Mouse (Mus musculus): ENCODE measurements around the gene Mtmr11. TPM values are rescaled to one million over a fixed set of nuclear protein-coding genes. Genes with fewer than 3 reads are reported as not detected.
A peak's percentile ranks its signal among the peaks of the same experiment; 100 is the strongest.

The Mtmr11 gene
- polyA plus RNA-seq, 1 experiment from 2014 or later: 10.5 TPM

DNA sequence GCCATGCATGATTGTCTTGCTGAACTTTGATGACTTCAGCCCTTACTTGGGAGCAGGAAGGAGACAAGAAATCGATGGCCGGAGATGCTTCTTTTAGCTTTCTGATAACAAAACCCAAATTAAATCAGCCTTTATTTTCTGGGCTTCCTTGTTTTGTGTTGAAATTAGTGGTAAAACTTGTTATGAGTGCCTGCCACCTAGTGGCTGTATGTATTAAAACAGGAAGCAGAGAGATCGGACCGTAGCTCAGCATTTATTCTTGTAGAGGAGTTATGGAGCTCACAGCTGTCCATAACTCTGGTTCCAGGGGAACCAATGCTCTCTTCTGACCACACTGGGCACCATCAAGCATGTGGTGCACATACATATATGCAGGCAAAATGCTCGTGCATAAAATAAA is 13.9 kb upstream of the Mtmr11 start:
- WGBS: 30% methylated on average over 5 of the region's 5 CpGs
- Histone ChIP-seq H3K27me3 (ENCODE audit: control insufficient read depth, insufficient read depth, low read length) (no peaks in the 10 kb centered on the region), H3K9me3 (ENCODE audit: control insufficient read depth, low read length) (no peaks in the 10 kb centered on the region), H3K36me3 (ENCODE audit: control insufficient read depth, insufficient read depth, low read length) (no peaks in the 10 kb centered on the region; the same call in 1 of the 2 replicates), H3K27ac (ENCODE audit: low read depth, low read length) (no peak overlapping the region), H3K9ac (ENCODE audit: low read length) (no peak overlapping the region), H3K4me1 (ENCODE audit: control insufficient read depth, insufficient read depth, low read length) (no peaks in the 10 kb centered on the region), H3K4me3 (ENCODE audit: low read depth, low read length) (no peak overlapping the region), H3K4me2 (no peak overlapping the region)
- DNase-seq (ENCODE audit: low spot score, missing footprints) (peak; percentile 91), ATAC-seq (ENCODE audit: low FRiP score) (no peak)

DNA sequence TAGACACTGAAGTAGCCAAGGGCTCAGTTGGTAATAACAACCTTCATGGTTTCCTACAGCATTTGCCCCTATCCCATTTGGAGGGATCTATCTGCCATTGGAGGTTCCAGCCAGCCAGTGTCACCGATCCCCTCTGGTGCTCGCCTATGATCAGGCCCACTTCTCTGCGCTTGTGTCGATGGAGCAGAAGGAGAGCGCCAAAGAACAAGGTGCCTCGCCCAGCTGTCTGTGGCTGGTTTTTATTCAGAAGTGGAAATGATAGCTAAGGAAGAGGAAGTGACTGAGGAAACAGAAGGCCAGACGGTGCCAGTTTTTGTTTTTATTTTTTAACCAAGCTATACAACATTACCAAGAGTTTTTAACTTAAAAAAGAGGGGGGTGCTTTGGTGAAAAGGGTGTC is 10.0 kb upstream of the Mtmr11 start:
- H3K36me3 ChIP-seq (ENCODE audit: control insufficient read depth, insufficient read depth, low read length): peaks cover 11% of the 10 kb centered on the region; the same call in 1 of the 2 replicates
- no peak overlapping the region for H3K27ac ChIP-seq (ENCODE audit: low read depth, low read length)
- H3K4me2 ChIP-seq: no peak overlapping the region
- no peak overlapping the region for H3K4me3 ChIP-seq (ENCODE audit: low read depth, low read length)
- ATAC-seq (ENCODE audit: low FRiP score): no peak
- no peak for DNase-seq (ENCODE audit: low spot score, missing footprints)
- H3K9ac ChIP-seq (ENCODE audit: low read length): no peak overlapping the region
- H3K4me1 ChIP-seq (ENCODE audit: control insufficient read depth, insufficient read depth, low read length): no peaks in the 10 kb centered on the region
- WGBS: 91% methylated on average over 7 of the region's 7 CpGs
- H3K27me3 ChIP-seq (ENCODE audit: control insufficient read depth, insufficient read depth, low read length): no peaks in the 10 kb centered on the region
- H3K9me3 ChIP-seq (ENCODE audit: control insufficient read depth, low read length): no peaks in the 10 kb centered on the region

DNA sequence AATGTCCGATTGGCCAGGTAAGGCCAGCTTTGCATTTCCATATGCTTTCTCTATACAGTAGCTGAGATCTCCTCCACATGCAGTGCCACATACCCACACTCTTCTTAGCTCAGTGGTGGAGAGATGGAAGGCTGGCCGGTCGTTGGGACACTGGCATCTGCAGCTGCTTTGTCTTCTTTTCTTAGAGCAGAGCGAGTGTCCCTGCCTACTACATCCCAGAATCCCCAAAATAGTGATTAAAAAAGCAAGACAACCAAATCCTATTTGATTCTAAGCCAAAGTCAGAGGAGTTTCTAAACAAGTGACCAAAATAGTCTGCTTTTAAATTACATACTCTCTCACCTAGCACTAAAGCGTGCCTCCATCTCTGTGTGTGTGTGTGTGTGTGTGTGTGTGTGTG is 9.2 kb upstream of the Mtmr11 start:
- ATAC-seq (ENCODE audit: low FRiP score) (no peak), DNase-seq (ENCODE audit: low spot score, missing footprints) (no peak)
- Histone ChIP-seq H3K9me3 (ENCODE audit: control insufficient read depth, low read length) (no peaks in the 10 kb centered on the region), H3K27me3 (ENCODE audit: control insufficient read depth, insufficient read depth, low read length) (no peaks in the 10 kb centered on the region), H3K9ac (ENCODE audit: low read length) (no peak overlapping the region), H3K4me1 (ENCODE audit: control insufficient read depth, insufficient read depth, low read length) (no peaks in the 10 kb centered on the region), H3K4me2 (no peak overlapping the region), H3K4me3 (ENCODE audit: low read depth, low read length) (no peak overlapping the region), H3K27ac (ENCODE audit: low read depth, low read length) (no peak overlapping the region), H3K36me3 (ENCODE audit: control insufficient read depth, insufficient read depth, low read length) (peaks cover 11% of the 10 kb centered on the region; the same call in 1 of the 2 replicates)
- 92% methylated on average over 5 of the region's 5 CpGs for WGBS

DNA sequence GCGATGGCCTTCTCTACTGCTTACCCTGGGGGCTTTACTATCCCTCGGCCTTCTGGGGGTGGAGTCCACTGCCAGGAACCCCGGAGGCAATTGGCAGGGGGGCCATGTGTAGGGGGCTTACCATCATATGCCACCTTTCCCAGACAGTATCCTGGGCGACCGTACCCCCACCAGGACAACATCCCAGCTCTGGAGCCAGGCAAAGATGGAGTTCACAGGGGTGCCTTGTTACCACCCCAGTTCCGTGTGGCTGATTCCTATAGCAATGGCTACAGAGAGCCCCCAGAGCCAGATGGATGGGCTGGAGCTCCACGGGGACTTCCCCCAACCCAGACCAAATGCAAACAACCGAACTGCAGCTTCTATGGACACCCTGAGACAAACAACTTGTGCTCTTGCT is 6.3 kb upstream of the Mtmr11 start:
- DNase-seq (ENCODE audit: low spot score, missing footprints): no peak
- no peak overlapping the region for H3K27ac ChIP-seq (ENCODE audit: low read depth, low read length)
- no peak overlapping the region for H3K4me3 ChIP-seq (ENCODE audit: low read depth, low read length)
- 84% methylated on average over 8 of the region's 8 CpGs for WGBS
- ATAC-seq (ENCODE audit: low FRiP score): no peak
- no peak overlapping the region for H3K4me2 ChIP-seq
- H3K9me3 ChIP-seq (ENCODE audit: control insufficient read depth, low read length): no peaks in the 10 kb centered on the region
- H3K27me3 ChIP-seq (ENCODE audit: control insufficient read depth, insufficient read depth, low read length): no peaks in the 10 kb centered on the region
- peaks cover 11% of the 10 kb centered on the region; the same call in 1 of the 2 replicates for H3K36me3 ChIP-seq (ENCODE audit: control insufficient read depth, insufficient read depth, low read length)
- H3K9ac ChIP-seq (ENCODE audit: low read length): no peak overlapping the region
- peaks cover 4% of the 10 kb centered on the region; the same call in 1 of the 2 replicates for H3K4me1 ChIP-seq (ENCODE audit: control insufficient read depth, insufficient read depth, low read length)

DNA sequence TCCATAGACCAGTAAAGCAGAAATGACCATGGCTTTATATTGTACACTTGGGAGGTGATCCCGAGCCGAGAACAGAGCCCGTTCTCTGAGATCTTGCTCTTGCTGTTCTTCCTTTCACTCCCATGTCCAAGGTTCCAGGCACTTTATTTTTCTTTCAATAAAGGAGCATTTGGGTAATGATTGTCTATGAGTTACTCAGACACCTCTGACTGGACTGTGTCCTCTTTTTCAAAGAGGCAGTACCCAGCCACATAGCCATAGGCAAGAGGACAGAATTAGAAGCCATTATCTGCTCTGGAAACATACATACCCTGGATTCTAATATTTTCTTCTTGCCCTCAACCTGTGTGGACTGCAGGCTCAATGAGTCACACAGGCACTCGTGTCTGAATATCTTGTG is 2.0 kb upstream of the Mtmr11 start:
- Histone ChIP-seq H3K4me2 (no peak overlapping the region), H3K4me3 (ENCODE audit: low read depth, low read length) (no peak overlapping the region), H3K9ac (ENCODE audit: low read length) (no peak overlapping the region), H3K27me3 (ENCODE audit: control insufficient read depth, insufficient read depth, low read length) (no peaks in the 10 kb centered on the region), H3K9me3 (ENCODE audit: control insufficient read depth, low read length) (no peaks in the 10 kb centered on the region), H3K36me3 (ENCODE audit: control insufficient read depth, insufficient read depth, low read length) (0 out of 2 replicates have a peak, but pooled peaks cover 1% of the 10 kb centered on the region), H3K27ac (ENCODE audit: low read depth, low read length) (no peak overlapping the region), H3K4me1 (ENCODE audit: control insufficient read depth, insufficient read depth, low read length) (peaks cover 20% of the 10 kb centered on the region)
- 82% methylated on average over 4 of the region's 4 CpGs for WGBS
- DNase-seq (ENCODE audit: low spot score, missing footprints) (no peak), ATAC-seq (ENCODE audit: low FRiP score) (no peak)

DNA sequence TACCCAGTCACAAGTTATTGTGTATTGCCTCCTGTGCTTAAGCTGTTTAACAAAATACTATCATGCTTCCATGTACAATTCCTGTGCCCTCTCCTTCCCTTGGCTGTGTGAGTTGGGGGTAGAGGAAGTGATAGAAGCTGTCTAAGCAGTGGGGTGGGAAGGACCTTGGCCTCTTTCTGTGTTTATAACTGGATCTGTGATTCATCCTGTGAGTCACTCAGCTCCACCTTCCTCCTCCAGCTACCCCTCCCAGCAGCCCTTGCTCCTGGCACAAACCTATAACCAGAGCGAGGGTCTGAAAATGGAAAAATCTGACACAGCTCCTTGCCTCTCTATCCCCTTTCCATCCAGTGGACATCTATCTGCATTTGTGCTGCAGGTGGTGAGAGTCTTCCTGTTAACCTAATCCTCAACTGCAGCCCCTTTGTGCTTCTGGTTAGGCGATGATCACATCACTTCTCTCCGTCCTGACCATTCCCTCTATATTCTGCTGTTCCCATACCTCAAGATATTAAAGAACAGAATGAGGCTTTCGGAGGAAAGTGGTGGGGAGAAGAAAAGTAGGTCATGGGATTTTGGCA is 1.5 kb upstream of the Mtmr11 start:
- no peak for ATAC-seq (ENCODE audit: low FRiP score)
- DNase-seq (ENCODE audit: low spot score, missing footprints): no peak
- no peak overlapping the region for H3K27ac ChIP-seq (ENCODE audit: low read depth, low read length)
- H3K36me3 ChIP-seq (ENCODE audit: control insufficient read depth, insufficient read depth, low read length): no peaks in the 10 kb centered on the region
- H3K27me3 ChIP-seq (ENCODE audit: control insufficient read depth, insufficient read depth, low read length): no peaks in the 10 kb centered on the region
- H3K4me1 ChIP-seq (ENCODE audit: control insufficient read depth, insufficient read depth, low read length): peaks cover 20% of the 10 kb centered on the region
- H3K9me3 ChIP-seq (ENCODE audit: control insufficient read depth, low read length): no peaks in the 10 kb centered on the region
- no peak overlapping the region for H3K4me3 ChIP-seq (ENCODE audit: low read depth, low read length)
- WGBS: 60% methylated on average over 4 of the region's 4 CpGs
- peak overlapping the region; percentile 63; the same call in 1 of the 2 replicates for H3K4me2 ChIP-seq
- H3K9ac ChIP-seq (ENCODE audit: low read length): no peak overlapping the region

DNA sequence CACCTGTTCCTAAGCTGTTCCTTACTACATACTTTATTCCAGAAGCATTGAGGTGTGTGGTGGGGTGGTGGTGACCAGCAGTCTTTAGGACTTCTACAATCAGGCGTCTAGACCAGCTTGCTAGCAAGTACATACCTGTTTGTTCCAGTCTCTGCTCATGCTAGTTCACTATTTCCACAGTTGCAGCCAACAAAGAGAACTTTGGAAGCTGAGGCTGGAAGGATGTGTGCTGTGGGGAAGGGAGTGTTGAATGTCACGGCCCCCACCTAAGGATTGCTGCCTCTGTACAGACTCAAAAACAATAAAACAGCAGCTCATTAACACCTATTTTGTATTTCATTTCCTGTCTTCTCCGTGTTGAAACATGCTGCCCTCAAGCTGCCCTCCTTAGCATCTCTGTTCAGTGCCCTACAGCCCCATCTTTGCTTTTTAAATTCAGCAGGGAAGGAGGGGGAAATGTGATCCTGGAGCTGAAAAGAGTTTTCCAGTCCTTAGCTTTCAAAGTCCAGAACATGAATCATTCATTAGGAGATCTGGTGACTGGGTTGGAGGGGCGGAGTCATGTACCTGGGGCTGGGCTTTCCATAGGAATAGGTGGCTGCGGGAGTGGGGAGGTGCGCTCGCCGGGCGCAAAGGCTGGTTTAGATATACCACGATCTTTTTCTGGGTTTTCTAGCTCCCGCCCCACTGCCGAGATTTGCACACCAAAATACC is 844 bp upstream of the Mtmr11 start:
- Histone ChIP-seq H3K4me1 (ENCODE audit: control insufficient read depth, insufficient read depth, low read length) (peaks cover 20% of the 10 kb centered on the region), H3K4me2 (peak overlapping the region; percentile 63), H3K27ac (ENCODE audit: low read depth, low read length) (no peak overlapping the region), H3K4me3 (ENCODE audit: low read depth, low read length) (peak overlapping the region; percentile 33), H3K36me3 (ENCODE audit: control insufficient read depth, insufficient read depth, low read length) (no peaks in the 10 kb centered on the region), H3K27me3 (ENCODE audit: control insufficient read depth, insufficient read depth, low read length) (no peaks in the 10 kb centered on the region), H3K9me3 (ENCODE audit: control insufficient read depth, low read length) (no peaks in the 10 kb centered on the region), H3K9ac (ENCODE audit: low read length) (peak overlapping the region; percentile 59; the same call in 1 of the 2 replicates)
- ATAC-seq (ENCODE audit: low FRiP score) (peak; percentile 79), DNase-seq (ENCODE audit: low spot score, missing footprints) (peak; percentile 92)
- under 1% methylated on average over 12 of the region's 12 CpGs for WGBS

DNA sequence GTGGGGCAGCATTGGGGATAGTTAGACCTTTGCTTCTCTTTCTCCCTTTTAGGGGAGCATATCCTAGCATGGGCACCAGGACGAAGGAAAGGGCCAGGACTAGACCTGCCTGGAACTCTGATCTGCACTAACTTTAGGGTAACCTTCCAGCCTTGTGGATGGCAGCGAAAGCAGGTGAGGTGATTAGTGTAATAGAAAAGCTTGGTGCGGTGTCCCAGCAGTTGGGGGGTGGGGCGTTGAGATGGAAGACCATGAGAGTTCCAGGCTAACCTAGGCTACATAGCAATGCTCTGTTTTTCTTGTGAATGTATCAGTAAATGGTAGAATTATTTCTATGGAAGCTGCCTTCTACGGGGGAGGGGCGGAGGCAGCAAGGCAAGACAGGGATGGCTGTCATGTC is 1.2 kb downstream of the Mtmr11 start:
- no peak for DNase-seq (ENCODE audit: low spot score, missing footprints)
- no peak overlapping the region for H3K4me2 ChIP-seq

DNA sequence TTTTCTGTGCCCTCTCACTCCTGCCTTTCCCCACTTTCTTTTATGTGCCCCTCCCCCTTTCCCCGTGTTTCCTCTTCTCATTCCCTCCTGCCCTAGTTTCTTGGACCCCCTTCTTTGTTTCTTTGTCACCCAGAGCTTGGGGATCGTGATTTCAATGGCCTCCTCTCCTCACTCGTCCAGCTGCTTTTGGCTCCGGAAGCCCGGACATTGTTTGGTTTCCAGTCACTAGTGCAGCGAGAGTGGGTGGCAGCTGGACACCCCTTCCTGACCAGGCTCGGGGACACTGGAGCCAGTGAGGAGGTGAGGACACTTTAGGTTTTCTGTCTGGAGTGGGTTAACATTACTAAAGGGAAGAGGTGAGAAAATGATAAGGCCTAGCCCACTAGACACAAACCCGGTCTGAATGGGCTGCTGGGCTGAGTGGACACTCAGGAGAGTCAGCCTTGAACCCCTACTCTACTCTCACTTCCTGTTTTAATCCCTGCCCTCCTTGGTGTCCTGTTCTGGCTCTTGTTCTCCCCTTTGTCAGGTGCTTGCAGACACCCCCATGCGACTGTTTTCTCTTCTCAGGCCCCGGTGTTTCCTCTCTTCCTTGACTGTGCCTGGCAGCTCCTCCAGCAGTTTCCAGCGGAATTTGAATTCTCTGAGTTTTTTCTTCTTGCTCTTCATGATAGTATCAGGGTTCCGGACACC is 6.8 kb downstream of the Mtmr11 start:
- Histone ChIP-seq H3K4me2 (no peak overlapping the region), H3K4me1 (ENCODE audit: control insufficient read depth, insufficient read depth, low read length) (peaks cover 15% of the 10 kb centered on the region), H3K27ac (ENCODE audit: low read depth, low read length) (no peak overlapping the region), H3K36me3 (ENCODE audit: control insufficient read depth, insufficient read depth, low read length) (no peaks in the 10 kb centered on the region), H3K9ac (ENCODE audit: low read length) (no peak overlapping the region), H3K27me3 (ENCODE audit: control insufficient read depth, insufficient read depth, low read length) (no peaks in the 10 kb centered on the region), H3K4me3 (ENCODE audit: low read depth, low read length) (no peak overlapping the region), H3K9me3 (ENCODE audit: control insufficient read depth, low read length) (no peaks in the 10 kb centered on the region)
- 77% methylated on average over 12 of the region's 12 CpGs for WGBS
- no peak for ATAC-seq (ENCODE audit: low FRiP score)
- no peak for DNase-seq (ENCODE audit: low spot score, missing footprints)

More for the DNA sequence above, 1.2 kb downstream of the Mtmr11 start:
- Histone ChIP-seq H3K36me3 (ENCODE audit: control insufficient read depth, insufficient read depth, low read length) (no peaks in the 10 kb centered on the region), H3K27ac (ENCODE audit: low read depth, low read length) (no peak overlapping the region), H3K4me3 (ENCODE audit: low read depth, low read length) (no peak overlapping the region), H3K27me3 (ENCODE audit: control insufficient read depth, insufficient read depth, low read length) (no peaks in the 10 kb centered on the region), H3K9me3 (ENCODE audit: control insufficient read depth, low read length) (no peaks in the 10 kb centered on the region), H3K4me1 (ENCODE audit: control insufficient read depth, insufficient read depth, low read length) (peaks cover 20% of the 10 kb centered on the region), H3K9ac (ENCODE audit: low read length) (no peak overlapping the region)
- 92% methylated on average over 6 of the region's 6 CpGs for WGBS
- no peak for ATAC-seq (ENCODE audit: low FRiP score)

Measured in midbrain, embryonic 11.5 days (tissue).